Mouse (Mus musculus): ENCODE measurements around the gene Ckap5. TPM values are rescaled to one million over a fixed set of nuclear protein-coding genes. Genes with fewer than 3 reads are reported as not detected.
"Not testable (repeated sequence)": the region's sequence is repeated elsewhere in the genome, so short reads cannot be mapped to it uniquely, and the experiment has no call there.

Ckap5 gene
- polyA plus RNA-seq (2012; rRNA removed) = 1.1 and 2.7 TPM in 2 replicates

GRCm38 (mm10) chr2:91526294-91527146 is at the start of gene Ckap5:
Gene Ckap5 (plus strand): TSS chr2:91526762.
- no peaks in the 10 kb centered on the region for H3K4me1 ChIP-seq (ENCODE audit: control insufficient read depth, insufficient read depth, insufficient read length, low read length)
- peak; percentile 35; the same call in 1 of the 2 replicates for TF ChIP-seq POLR2A (IDR thresholded peaks at IDR 0.05; ENCODE audit: low read depth, low read length)
- TF ChIP-seq CTCF (IDR thresholded peaks at IDR 0.05; ENCODE audit: extremely low read depth, insufficient read length, insufficient replicate concordance, low read depth, low read length) = peak; percentile 22; the same call in 1 of the 2 replicates
- H3K36me3 ChIP-seq (ENCODE audit: control insufficient read depth, insufficient read depth, low read length) = no peaks in the 10 kb centered on the region
- H3K27ac ChIP-seq (ENCODE audit: insufficient read depth, low read depth, low read length) = 0 out of 2 replicates have a peak within 1 kb of the TSS, but pooled peaks have one; percentile 27
- peak within 1 kb of the TSS; percentile 97 for H3K4me3 ChIP-seq (ENCODE audit: low read depth, low read length)
- WGBS = 1% methylated on average over 63 of the region's 64 CpGs
- H3K27me3 ChIP-seq (ENCODE audit: control insufficient read depth, insufficient read depth, low read length) = no peaks in the 10 kb centered on the region

- no peak overlapping the region for H3K4me3 ChIP-seq (ENCODE audit: low read depth, low read length)
- H3K27ac ChIP-seq (ENCODE audit: insufficient read depth, low read depth, low read length) = no peak overlapping the region
- 79% methylated on average over 7 of the region's 7 CpGs for WGBS
- peaks cover 36% of the 10 kb centered on the region for H3K36me3 ChIP-seq (ENCODE audit: control insufficient read depth, insufficient read depth, low read length)
- H3K4me1 ChIP-seq (ENCODE audit: control insufficient read depth, insufficient read depth, insufficient read length, low read length) = peaks cover 34% of the 10 kb centered on the region
- no peak for TF ChIP-seq POLR2A (IDR thresholded peaks at IDR 0.05; ENCODE audit: low read depth, low read length)
- TF ChIP-seq CTCF (IDR thresholded peaks at IDR 0.05; ENCODE audit: extremely low read depth, insufficient read length, insufficient replicate concordance, low read depth, low read length) = no peak
- no peaks in the 10 kb centered on the region for H3K27me3 ChIP-seq (ENCODE audit: control insufficient read depth, insufficient read depth, low read length)
Measured at GRCm38 (mm10) chr2:91476841-91477240, 49.7 kb upstream of the Ckap5 start.

GRCm38 (mm10) chr2:91480399-91480801 is 46.2 kb upstream of the Ckap5 start:
- TF ChIP-seq CTCF (IDR thresholded peaks at IDR 0.05; ENCODE audit: extremely low read depth, insufficient read length, insufficient replicate concordance, low read depth, low read length) (no peak), POLR2A (IDR thresholded peaks at IDR 0.05; ENCODE audit: low read depth, low read length) (no peak)
- Histone ChIP-seq H3K36me3 (ENCODE audit: control insufficient read depth, insufficient read depth, low read length) (peaks cover 41% of the 10 kb centered on the region), H3K4me1 (ENCODE audit: control insufficient read depth, insufficient read depth, insufficient read length, low read length) (peaks cover 11% of the 10 kb centered on the region), H3K27ac (ENCODE audit: insufficient read depth, low read depth, low read length) (no peak overlapping the region), H3K27me3 (ENCODE audit: control insufficient read depth, insufficient read depth, low read length) (no peaks in the 10 kb centered on the region), H3K4me3 (ENCODE audit: low read depth, low read length) (no peak overlapping the region)
- WGBS = 96% methylated on average over 9 of the region's 9 CpGs

GRCm38 (mm10) chr2:91480805-91481514 is 45.6 kb upstream of the Ckap5 start:
- TF ChIP-seq POLR2A (IDR thresholded peaks at IDR 0.05; ENCODE audit: low read depth, low read length) (no peak), CTCF (IDR thresholded peaks at IDR 0.05; ENCODE audit: extremely low read depth, insufficient read length, insufficient replicate concordance, low read depth, low read length) (peak; percentile 32; the same call in 1 of the 2 replicates)

GRCm38 (mm10) chr2:91484698-91485097 is 41.9 kb upstream of the Ckap5 start:
- Histone ChIP-seq H3K4me1 (ENCODE audit: control insufficient read depth, insufficient read depth, insufficient read length, low read length) (peaks cover 3% of the 10 kb centered on the region; the same call in 1 of the 2 replicates), H3K27ac (ENCODE audit: insufficient read depth, low read depth, low read length) (no peak overlapping the region), H3K36me3 (ENCODE audit: control insufficient read depth, insufficient read depth, low read length) (peaks cover 36% of the 10 kb centered on the region), H3K4me3 (ENCODE audit: low read depth, low read length) (no peak overlapping the region), H3K27me3 (ENCODE audit: control insufficient read depth, insufficient read depth, low read length) (no peaks in the 10 kb centered on the region)
- TF ChIP-seq CTCF (IDR thresholded peaks at IDR 0.05; ENCODE audit: extremely low read depth, insufficient read length, insufficient replicate concordance, low read depth, low read length) (no peak), POLR2A (IDR thresholded peaks at IDR 0.05; ENCODE audit: low read depth, low read length) (no peak)
- WGBS = 62% methylated on average over 4 of the region's 4 CpGs

More at GRCm38 (mm10) chr2:91480805-91481514, 45.6 kb upstream of the Ckap5 start:
- H3K27me3 ChIP-seq (ENCODE audit: control insufficient read depth, insufficient read depth, low read length) = no peaks in the 10 kb centered on the region
- H3K4me3 ChIP-seq (ENCODE audit: low read depth, low read length) = no peak overlapping the region
- H3K27ac ChIP-seq (ENCODE audit: insufficient read depth, low read depth, low read length) = no peak overlapping the region
- peaks cover 39% of the 10 kb centered on the region for H3K36me3 ChIP-seq (ENCODE audit: control insufficient read depth, insufficient read depth, low read length)
- WGBS = 48% methylated on average over 6 of the region's 6 CpGs
- H3K4me1 ChIP-seq (ENCODE audit: control insufficient read depth, insufficient read depth, insufficient read length, low read length) = peaks cover 8% of the 10 kb centered on the region

GRCm38 (mm10) chr2:91485256-91485655 is 41.3 kb upstream of the Ckap5 start:
- Histone ChIP-seq H3K27me3 (ENCODE audit: control insufficient read depth, insufficient read depth, low read length) (no peaks in the 10 kb centered on the region), H3K4me3 (ENCODE audit: low read depth, low read length) (no peak overlapping the region), H3K27ac (ENCODE audit: insufficient read depth, low read depth, low read length) (no peak overlapping the region), H3K36me3 (ENCODE audit: control insufficient read depth, insufficient read depth, low read length) (peaks cover 40% of the 10 kb centered on the region), H3K4me1 (ENCODE audit: control insufficient read depth, insufficient read depth, insufficient read length, low read length) (peaks cover 3% of the 10 kb centered on the region; the same call in 1 of the 2 replicates)
- TF ChIP-seq POLR2A (IDR thresholded peaks at IDR 0.05; ENCODE audit: low read depth, low read length) (no peak), CTCF (IDR thresholded peaks at IDR 0.05; ENCODE audit: extremely low read depth, insufficient read length, insufficient replicate concordance, low read depth, low read length) (no peak)
- 29% methylated on average over 6 of the region's 6 CpGs for WGBS

- H3K4me1 ChIP-seq (ENCODE audit: control insufficient read depth, insufficient read depth, insufficient read length, low read length); H3K27ac ChIP-seq (ENCODE audit: insufficient read depth, low read depth, low read length); H3K4me3 ChIP-seq (ENCODE audit: low read depth, low read length); H3K27me3 ChIP-seq (ENCODE audit: control insufficient read depth, insufficient read depth, low read length): not testable (repeated sequence)
- peaks cover 47% of the 10 kb centered on the region for H3K36me3 ChIP-seq (ENCODE audit: control insufficient read depth, insufficient read depth, low read length)
- WGBS = 39% methylated on average over 3 of the region's 3 CpGs
Measured at GRCm38 (mm10) chr2:91487295-91487694, 39.3 kb upstream of the Ckap5 start.
